Mouse (Mus musculus) heart, postnatal 10 days (tissue): ENCODE measurements around the gene Cnpy3. TPM values are rescaled to one million over a fixed set of nuclear protein-coding genes. Genes with fewer than 3 reads are reported as not detected.
"Not testable (repeated sequence)": the region's sequence is repeated elsewhere in the genome, so short reads cannot be mapped to it uniquely, and the experiment has no call there.

Experiments
- DNase-seq, 2 experiments: peaks; one replicate each; pipeline ENCODE4 v3.0.0; 2021
- intact Hi-C: fragments of 180-260 bp; cut with DNase I; formaldehyde crosslinking; loops from one replicate; pipeline ENCODE4 v1.15.1; 2025
- total RNA-seq, 2 experiments: library from RNA; stranded (reverse); gene quantifications; 2 replicates each; pipeline ENCODE4 v1.2.3; 2021

The Cnpy3 gene
- 10 to 100 TPM; 23.9 to 25.8 TPM for total RNA-seq

DNA sequence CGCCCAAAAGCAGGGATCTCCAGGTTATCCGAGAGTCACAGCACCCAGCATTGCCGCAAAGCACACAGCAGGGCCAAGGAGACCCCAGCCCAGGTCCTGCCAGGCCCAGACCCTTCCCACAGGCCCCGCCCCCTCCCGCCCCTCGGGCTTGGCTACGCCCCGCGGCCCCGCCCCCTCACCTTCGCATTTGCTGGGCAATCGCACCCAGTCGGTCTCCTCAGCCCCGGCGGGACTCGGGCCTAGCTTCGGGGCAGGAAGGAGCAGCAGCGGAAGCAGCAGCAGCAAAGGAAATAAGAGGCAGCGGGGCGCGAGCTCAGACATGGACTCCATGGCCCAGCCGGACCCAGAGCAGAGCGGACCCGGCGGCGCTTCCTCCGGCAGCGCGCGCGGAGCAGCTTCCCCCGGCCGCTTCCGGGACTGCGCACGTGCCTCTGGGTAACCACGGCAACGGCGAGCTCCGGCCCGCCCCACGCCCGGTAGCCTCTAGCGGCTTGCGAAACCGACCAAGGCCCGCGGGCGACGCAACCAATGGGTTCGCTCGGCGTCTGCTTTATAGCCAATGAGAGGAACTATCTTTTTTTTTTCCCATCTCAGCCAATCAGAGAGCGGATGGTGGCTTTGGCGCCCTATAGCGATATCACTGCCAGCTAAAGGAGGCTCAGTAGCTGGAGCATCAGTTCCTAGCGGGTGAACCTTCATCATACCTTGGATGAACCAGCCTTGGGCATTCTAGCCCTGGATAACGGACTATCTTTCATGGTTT, at the start of gene Cnpy3:
Gene Cnpy3, minus strand, starts transcription at position 421 of the 763 bp plus-strand sequence.
- intact Hi-C loops, result no loop called here
- peak; percentile 98 for DNase-seq

GRCm38 (mm10) chr17:46801761-46802160, 49.7 kb upstream of the Cnpy3 start:
- DNase-seq, result no peak
- intact Hi-C loops, result no loop called here

- intact Hi-C loops, result no loop called here
- no peak for DNase-seq
Measured at GRCm38 (mm10) chr17:46799680-46800079, 47.7 kb upstream of the Cnpy3 start.

DNA sequence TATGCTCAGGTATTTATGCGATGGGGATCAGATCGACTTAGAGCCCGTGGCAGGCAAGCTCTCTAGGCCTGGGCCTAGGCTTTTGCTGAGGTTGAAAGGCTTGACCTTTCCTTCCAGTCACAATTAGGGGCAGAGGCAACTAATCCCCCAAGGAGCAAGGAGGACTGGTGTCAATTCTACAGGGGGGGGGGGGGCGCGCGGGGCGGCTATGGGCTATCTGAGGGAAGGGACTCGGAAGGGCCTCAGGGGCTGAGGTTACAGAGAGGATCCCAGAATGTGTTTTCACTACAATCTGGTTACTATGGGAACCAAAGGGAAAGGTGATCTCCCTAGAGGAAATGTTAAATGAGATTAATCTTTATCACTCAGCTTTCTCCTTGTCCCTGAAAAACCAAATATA, 45.4 kb upstream of the Cnpy3 start:
- DNase-seq, result no peak
- intact Hi-C loops, result no loop called here

DNA sequence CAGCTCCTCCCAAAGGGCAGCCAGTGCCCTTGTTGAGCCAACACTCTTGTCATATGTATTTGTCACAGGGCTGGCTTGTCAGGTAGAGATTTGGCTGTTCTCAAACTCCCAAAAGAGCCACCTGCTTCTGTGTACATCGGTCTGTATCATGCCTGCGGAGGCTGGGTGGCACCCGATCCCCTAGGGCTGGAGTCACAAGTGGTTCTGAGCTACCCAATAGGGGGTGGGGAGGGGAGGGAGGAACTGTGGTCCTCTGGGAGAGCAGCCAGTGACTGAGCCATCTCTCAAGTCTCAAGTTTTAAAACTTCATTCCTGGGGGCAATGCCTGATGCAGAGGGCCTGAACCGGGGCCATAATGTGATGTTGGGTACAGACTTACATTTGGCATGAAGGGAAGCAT, 44.7 kb upstream of the Cnpy3 start:
- intact Hi-C loops, result no loop called here
- no peak for DNase-seq

DNA sequence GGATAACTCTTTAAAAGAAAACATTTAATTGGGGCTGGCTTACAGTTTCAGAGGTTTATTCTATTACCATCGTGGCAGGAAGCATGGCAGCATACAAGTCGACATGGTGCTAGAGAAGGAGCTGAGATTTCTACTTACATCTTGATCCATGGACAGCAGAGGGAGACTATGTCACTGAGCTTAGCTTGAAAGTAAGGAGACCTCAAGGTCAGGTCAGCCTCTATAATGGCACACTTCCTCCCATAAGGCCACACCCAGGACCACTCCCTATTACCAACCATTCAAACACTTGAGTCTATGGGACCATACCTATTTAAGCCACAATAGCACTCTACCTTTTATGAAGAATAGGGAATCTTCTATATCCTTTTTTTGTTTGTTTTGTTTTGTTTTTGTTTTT, 40.9 kb upstream of the Cnpy3 start:
- DNase-seq, result no peak
- intact Hi-C loops, result no loop called here

DNA sequence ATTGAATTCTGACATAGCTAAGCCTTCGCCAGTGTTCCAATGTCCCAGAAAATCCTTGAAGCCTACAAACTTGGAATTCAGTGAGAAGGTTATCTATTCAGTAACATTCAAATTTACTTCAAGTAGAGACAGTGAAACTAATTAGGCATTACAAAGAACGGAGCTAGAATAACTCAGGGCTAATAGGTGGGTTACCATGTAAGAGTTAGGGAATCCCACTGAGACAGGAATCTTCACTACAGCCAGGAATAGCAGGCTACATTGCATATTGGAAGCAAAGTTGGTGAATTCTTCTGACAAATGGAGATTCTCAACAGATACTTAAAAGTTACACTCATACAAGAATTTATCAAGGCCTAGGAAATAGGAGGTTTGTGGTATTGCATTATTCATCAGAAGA, 36.0 kb upstream of the Cnpy3 start:
- intact Hi-C loops, DNase-seq: not testable (repeated sequence)

DNA sequence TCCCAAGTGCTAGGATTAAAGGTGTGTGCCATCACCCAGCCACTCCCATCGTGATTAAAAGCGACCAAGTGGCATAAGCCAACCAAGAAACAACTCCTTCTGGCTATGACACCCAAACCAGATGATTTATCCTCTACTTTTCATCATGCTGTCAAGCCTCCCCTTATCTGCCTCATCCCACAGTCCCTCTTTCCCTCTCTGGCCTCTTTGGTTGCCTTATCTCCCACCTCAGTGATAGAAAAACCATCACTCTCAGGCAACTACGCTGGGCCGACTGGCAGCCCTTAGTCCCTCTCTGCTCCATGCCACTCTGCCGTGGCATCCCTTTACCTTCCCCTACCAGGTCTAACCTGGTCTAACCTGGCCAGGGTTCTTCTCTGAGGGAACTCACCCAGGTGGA, 34.9 kb upstream of the Cnpy3 start:
- intact Hi-C loops, result no loop called here
- no peak for DNase-seq

- no peak for DNase-seq
- intact Hi-C loops, result loop anchor here (2.0 kb wide), 2 partner anchors 74 to 106 kb away; no protein-coding TSS in a partner anchor
Measured at GRCm38 (mm10) chr17:46783222-46783565, 31.2 kb upstream of the Cnpy3 start.

DNA sequence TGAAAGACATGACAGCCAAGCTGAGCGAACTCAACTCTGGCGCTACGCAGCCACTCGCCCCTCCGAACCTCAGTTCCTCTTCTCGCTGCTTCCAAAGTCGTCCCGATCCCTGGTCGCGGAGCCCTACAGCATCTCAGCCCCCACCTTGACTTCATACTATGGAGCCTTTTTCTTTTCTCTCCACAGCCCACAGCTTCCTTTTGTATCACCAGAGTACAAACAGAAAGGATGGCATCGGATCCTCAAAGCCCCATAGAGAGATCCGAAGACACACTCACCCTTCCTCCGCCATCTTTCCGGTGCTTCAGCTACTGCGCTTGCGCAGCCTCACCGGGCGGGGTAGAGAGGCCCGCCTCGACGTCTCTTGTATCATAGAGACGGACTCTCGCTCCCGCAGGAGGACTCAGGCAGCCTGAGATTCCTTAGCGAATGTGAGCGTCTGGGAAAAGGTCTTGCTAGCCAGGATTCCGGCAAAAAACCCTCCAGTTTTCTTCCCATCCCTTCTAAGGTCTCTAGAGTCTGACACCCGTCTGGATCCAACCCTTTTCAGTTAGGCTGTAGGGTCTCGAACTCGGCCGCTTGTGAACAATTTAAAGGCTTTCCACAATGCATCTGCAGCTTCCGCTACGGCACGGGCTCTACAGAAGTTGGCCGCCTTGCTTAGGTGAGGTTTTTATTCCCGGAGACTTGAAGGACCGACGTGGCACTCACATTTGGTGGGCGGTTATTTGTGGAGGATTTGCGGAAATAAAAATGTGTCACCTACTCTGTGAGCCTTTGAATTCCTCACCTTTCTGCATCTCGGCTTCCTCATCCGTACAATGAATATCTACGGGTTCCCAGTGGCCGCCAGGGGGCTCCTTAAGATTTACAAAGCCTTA, 30.6 kb upstream of the Cnpy3 start, which contains the start of gene Rpl7l1:
Gene Rpl7l1, minus strand, starts transcription at position 332 of the 881 bp plus-strand sequence.
- intact Hi-C loops, result loop anchor here (2.0 kb wide), 2 partner anchors 74 to 106 kb away; no protein-coding TSS in a partner anchor
- DNase-seq, result peak; percentile 94 to 95

GRCm38 (mm10) chr17:46781876-46782275, 29.9 kb upstream of the Cnpy3 start:
- DNase-seq, result no peak
- intact Hi-C loops, result loop anchor here (2.0 kb wide), 2 partner anchors 75 to 107 kb away; no protein-coding TSS in a partner anchor

GRCm38 (mm10) chr17:46776087-46776486, 24.1 kb upstream of the Cnpy3 start:
- DNase-seq, result no peak
- intact Hi-C loops, result no loop called here

DNA sequence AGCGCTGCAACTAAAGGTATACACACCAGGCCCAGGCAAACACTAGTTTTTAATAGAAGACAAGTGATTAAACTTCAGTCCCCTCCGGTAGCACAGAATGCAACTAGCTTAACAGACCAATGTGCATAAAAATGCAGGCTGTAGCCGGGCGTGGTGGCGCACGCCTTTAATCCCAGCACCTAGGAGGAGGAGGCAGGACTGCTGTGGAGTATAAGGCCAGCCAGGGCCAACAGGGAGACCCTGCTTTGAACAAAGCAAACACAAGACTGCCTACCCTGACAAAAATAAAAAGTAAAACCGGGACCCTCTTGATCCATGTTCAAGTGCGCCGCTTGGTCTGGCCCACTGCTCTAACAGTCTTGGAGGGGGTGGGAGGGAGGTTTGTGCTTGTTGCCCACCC, 23.1 kb upstream of the Cnpy3 start:
- no peak for DNase-seq
- intact Hi-C loops, result no loop called here

GRCm38 (mm10) chr17:46774131-46774472, 22.1 kb upstream of the Cnpy3 start:
- intact Hi-C loops, result no loop called here
- no peak for DNase-seq

GRCm38 (mm10) chr17:46773278-46774130, 21.5 kb upstream of the Cnpy3 start:
- DNase-seq, result no peak
- intact Hi-C loops, result no loop called here

DNA sequence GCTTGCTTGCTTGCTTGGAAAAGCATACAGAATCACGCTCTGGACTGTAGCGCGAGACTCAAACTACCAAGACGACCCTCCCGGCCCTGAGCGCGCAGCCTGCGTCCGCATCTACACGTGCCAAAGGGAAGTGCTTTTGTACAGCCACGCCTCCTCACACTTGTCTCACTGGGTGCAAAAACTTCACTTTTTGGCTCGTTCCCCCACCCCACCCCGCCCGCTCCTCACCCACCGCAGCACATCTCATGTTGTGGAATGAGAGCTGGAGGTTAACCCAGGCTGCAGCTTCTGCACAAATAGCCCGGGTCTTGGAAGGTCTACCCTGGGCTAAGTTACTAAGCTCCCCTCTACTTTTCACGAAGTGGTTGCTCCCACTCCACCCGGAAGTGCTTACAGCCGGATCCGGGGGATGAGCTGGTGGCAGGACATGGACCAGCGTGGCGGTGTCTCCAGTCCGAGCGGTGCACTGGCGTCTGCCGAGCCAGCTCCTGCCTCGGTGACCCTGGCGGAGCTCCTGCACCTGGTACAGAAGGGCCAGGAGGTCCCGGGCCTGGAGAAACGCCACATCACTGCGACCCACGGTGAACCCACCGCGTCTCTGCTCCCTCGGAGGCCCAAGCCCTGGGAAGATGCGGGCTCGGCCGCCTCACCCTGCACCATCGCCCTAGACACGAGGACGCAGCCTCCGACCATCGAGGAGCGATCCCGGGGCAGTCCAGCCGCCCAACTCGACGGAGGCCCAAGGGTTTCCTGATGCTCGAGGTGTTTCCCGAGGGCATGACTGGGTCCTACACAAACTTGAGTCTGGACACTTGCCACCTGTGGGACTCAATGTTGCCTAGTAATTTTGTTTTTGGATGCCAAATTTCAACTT, 20.6 kb upstream of the Cnpy3 start, which contains the start of gene 2310039H08Rik:
Gene 2310039H08Rik, plus strand, starts transcription at position 232 of the 874 bp plus-strand sequence.
- intact Hi-C loops, result no loop called here
- peak; percentile 90 to 91 for DNase-seq

- no peak for DNase-seq
- intact Hi-C loops, result no loop called here
Measured at GRCm38 (mm10) chr17:46772038-46772403, 20.0 kb upstream of the Cnpy3 start.

DNA sequence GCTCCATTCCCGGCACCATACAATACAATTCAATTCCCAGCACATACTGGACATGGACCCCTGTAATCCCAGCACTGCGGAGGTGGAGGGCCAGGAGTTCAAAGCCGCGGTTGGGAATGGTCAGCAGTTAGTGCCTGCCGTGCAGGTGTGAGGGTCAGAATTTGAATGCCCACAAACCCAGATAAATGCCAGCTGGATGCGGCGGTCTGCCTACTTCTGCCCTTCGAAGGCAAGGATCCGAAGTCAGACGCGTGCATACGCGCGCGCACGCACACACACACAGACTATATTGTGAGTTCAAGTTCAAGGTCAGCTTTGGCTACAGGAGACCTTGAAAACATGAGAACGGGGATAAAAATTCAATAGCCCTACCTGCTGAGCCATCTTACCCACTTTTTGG, 19.6 kb upstream of the Cnpy3 start:
- DNase-seq, result no peak
- intact Hi-C loops, result no loop called here

DNA sequence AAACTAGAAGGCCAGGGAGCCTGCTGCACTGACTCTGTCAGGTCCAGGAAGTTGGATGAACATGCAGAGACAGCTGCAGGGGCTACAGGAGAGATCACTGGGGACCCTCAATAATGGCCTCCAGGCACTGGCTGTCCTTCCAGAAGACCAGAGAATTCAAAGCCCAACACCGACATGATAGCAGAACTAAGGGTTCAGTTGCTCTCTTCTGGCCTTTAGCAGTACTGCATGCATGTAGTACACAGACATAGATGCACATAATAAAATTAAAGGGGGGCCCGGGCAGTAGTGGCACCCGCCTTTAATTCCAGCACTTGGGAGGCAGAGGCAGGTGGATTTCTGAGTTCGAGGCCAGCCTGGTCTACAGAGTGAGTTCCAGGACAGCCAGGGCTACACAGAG, 19.0 kb upstream of the Cnpy3 start:
- no peak for DNase-seq
- intact Hi-C loops, result no loop called here

DNA sequence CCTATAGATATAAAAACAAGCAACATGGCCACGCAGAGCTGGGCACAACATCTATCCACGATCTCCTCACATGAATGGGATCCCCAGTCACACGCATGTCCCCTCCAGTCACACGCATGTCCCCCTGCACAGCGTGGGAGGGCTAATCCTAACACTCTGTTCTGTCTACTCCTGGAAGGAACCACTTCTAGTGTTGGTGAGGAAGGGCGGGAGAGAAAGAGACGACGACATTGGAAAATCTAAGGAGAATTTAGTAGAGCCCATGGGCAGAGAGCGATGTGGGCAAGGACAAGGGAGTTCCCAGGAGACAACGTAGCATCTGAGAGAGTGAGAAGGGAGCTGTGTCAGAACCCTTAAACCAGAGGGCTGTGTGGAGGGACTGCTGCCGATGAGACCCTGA, 18.5 kb upstream of the Cnpy3 start:
- intact Hi-C loops, result no loop called here
- no peak for DNase-seq
